Mouse (Mus musculus) ES-Bruce4 (cell line): ENCODE results near the gene Selenof.

Source experiments
- CTCF ChIP-seq: IDR thresholded peaks from one replicate; pipeline ENCODE4 v1.8.1; 2011; ENCODE audit warnings: low read depth, low read length
- EP300 ChIP-seq: IDR thresholded peaks from 2 replicates; pipeline ENCODE4 v1.6.1; 2011; ENCODE audit warnings: low read depth, low read length; ENCODE audit not compliant: insufficient read depth
- POLR2A ChIP-seq: IDR thresholded peaks from one replicate; pipeline ENCODE4 v1.8.1; 2011; ENCODE audit warnings: low read length; ENCODE audit not compliant: insufficient read depth

GRCm38 (mm10) chr3:144550036-144550435, 20.1 kb upstream of the Selenof start:
- no peak for TF ChIP-seq CTCF
- TF ChIP-seq POLR2A, result no peak
- TF ChIP-seq EP300, result no peak
